Mouse (Mus musculus) 3134 (cell line): Measurements from ENCODE around the gene Rabl3.

Source experiments
- DNase-seq: peaks from one replicate; pipeline ENCODE4 v3.0.0-alpha.2; 2011; ENCODE audit warnings: low spot score; ENCODE audit not compliant: insufficient read length; ENCODE audit errors: extremely low read depth

The Rabl3 gene

DNA sequence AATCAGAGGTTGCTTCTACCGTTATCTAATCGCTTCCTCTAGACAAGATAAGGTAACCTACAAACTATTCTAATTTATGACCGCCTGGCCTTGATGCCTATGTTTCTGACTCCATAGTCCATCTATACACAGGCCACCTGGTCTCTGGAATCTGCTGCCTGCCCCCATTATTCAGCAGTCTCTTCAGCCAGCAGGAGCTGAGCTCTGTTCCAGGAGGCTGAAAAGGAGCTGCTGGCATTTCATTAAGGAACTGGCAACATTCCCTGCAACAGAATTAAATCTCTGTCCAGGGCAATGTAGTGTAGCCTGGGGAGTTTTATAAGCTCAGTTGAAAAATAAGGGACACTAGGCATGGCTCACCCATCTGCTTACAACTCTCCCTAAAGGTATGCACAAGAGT lies 51.2 kb downstream of the Rabl3 start:
- no peak for DNase-seq

DNA sequence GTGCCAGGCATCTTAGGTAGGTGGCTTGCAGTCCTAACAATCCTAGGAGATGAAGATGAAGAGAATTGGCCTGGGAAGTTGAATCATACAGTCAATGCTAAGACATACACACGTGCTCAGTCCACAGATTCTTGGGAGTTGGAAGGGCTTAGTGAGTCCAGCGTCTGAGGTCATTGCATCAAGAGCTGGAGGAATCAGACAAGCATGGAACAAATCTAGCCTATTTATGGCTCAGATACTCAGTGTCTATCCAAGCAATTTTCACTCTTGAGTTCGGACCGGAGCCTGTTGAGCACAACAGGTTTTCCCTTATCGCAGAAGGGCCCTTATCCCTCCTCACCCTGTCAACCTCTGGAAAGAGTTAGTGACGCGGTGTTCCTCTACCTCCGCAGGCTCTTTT lies 51.9 kb downstream of the Rabl3 start:
- DNase-seq = no peak

DNA sequence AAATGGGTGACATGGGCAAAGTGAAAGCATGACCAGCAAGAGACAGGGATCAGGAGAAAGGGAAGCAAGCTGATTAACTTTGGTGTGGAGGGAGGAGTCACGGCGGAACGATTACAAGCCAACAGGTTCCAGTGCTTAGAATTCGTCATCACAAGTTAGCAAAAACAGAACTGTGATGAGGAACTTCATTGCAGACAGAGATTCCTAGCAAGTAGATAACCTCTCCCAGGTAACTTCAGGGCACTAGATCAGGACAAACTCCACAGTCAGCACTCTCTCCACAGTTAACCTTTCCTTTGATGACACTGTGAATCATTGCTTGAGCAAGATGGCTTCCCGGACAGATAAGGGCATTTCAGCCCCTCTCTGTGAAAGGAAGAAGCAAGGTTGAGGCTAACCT lies 57.7 kb downstream of the Rabl3 start:
- no peak for DNase-seq

DNA sequence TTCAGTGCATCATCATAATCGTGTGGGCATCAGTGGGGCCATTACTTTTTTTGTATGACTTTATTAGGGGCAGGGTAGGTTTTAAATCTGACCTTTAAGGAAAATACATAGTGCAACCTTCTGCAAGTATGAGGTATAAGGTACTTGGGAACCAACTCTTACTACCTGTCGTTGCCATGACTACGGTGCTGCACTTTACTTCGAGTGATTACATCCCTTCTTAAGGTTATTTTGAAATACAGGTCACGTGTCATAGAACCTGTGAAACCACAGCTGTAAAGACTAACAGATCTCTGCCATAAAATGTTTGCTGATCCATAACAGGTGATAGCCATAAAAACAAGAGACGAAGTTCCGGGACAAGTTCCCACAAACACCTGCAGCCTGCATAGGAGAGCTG lies 58.8 kb downstream of the Rabl3 start:
- DNase-seq = no peak

DNA sequence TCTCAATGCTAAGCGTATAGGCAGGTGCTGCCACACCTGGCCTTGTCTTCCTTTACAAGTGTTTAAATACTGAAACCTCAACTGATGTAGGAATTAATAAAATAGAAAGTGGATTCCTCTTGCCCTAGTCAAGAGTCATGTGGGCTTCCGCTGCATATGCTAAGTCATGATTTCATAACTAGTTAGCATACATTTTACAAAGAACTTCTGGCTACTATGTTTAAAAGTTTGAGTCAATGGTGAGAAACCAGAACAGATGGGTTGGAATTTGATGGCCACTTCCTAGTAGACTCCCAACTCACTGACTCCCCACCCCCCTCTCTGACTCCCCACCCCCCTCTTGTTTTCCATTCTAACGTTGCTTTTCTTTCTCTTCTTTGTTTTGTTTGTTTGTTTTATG lies 59.6 kb downstream of the Rabl3 start:
- no peak for DNase-seq

DNA sequence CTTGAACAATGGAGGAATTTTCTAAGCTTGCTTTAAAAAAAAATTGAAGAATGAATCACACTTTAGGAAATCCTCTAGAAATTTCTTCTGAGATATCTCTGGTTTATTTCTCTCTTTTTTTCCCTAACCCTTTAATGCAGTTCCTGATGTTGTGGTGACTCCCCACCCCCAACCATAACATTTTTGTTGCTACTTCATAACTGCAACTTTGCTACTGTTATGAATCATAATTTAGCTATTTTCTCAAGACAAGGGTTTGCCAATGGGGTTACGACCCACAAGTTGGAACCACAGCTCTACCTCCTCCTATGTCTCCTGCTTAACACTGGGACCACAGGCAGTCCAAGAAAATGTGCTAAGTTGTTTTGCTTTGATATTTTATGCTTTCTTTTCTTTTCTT lies 63.7 kb downstream of the Rabl3 start:
- peak; percentile 36 for DNase-seq

DNA sequence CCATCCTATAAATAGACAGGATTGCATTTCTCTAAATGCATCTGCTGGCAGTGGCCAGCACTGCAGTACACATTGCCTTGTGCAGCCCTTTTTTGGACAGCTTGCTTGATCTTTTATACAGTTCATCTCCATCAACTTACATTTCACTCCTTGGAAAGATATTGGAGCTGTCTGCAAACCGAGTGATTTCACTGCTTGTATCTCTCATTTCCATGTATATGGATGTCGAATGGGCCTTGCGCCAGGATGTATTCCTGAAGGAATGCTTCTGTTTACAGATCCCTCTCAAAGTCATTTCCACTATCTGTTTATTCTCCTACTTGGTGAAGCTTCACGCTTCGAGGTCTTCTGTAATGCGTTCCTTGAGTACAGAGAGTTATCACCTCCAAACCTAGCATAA lies 64.6 kb downstream of the Rabl3 start:
- DNase-seq = no peak

DNA sequence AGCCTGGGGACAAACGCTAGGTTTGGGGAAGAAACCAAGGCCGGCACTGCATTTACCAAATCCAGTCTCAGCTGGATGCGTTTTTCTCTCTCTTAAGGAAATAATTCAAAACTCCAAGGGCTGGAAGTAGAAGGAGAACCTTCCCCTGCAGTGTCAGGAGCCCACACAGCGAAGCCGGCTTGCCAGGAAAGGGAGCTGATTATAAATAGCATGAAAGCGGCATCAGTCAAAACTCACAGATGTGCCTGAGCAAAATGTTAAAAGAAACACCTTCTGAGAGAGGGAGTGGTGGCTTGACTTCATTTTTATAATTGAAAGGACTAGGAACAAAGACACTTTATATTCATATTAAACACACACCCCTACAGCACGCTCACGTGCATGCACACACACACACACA lies 70.6 kb downstream of the Rabl3 start:
- DNase-seq = no peak

DNA sequence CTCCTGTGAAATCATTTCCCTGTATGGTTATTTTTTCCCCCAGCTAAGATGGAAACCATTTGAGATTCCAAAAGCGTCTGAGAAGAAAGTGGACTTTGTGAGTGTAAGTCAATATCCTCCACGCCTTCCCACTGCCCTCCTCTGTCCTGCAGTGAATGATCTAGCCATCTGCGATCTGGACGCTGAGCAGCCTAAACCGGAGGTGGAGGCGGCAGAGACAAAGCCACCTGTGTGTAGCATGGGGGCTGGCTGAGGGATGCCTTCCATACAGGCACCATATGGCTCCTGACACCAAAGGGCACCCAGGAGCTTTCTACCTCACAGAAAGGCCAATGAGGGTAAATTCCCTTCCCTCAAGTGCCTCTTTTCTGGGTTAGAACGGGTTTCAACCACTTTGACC lies 71.4 kb downstream of the Rabl3 start:
- DNase-seq = no peak

DNA sequence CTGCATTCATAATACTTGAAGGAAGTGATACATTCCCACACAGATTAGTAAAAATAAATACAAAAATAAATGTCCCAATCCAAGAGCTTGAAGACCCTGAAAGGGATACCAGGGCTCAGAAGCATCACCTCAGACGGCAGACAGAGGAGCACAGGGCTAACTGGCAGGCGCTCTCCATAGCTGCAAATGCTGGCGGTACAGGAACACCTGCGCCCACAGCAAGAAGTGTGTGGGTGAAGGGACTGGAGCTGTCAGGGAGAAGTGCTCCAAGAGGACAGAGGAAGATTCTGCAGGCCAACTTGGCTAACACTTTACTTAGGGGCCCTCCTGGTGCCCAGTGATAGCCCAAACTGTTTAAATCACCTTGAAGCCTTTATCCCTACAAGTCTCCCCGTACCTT lies 72.3 kb downstream of the Rabl3 start:
- DNase-seq = no peak

DNA sequence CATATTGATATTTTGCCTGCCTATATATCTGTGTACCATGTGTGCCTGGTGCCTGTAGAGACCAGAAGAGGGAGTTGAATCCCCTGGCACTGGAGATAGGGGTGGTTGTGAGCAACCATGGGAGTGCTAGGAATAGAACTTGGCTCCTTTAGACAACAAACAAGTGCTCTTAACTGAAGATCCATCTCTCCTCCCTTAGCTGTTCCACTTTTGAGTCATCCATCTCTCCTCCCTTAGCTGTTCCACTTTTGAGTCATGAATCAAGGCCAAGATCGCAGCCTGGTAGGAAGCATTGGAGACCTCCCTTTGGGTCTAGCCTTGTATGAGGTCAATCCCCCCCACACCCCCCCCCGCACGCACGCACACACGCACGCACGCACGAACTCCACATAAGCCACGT lies 74.9 kb downstream of the Rabl3 start:
- DNase-seq = no peak

DNA sequence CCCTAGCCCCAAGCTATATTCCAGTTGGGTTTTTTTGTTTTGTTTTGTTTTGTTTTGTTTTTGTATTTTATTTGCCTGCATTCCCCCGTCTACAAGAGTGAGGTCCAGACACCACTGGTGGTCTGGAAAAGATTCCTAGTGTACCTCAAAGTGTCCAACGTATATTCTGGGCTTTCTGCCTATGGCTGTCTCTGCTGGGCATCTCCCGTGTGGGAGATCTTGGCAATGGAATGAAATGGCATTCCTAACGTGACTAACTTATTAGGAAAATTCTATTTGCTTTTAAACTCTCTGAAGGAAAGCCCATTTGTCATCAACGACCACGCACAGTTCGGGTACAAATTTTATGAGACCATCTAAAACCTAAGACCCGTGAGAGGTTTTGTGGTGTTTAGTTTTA lies 75.7 kb downstream of the Rabl3 start:
- no peak for DNase-seq

DNA sequence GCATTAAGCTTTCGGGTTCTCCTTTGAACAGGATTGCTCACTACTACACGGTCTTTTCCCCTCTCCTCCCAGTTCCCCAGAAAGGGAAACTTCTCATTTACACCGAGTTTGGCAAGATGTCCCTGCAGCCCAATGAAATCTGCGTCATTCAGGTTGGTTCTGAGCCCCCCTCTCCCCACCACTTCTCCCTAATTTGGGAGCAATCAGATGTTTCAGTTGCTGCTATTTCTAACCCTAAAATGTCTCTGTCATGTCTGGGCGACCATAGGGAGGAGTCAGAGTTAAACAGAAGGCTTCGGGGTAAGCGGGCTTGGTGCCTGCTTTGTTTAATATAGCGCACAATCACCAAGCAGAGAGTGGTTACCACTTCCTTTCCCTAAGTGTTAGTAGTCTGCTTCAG lies 76.4 kb downstream of the Rabl3 start:
- DNase-seq = no peak

DNA sequence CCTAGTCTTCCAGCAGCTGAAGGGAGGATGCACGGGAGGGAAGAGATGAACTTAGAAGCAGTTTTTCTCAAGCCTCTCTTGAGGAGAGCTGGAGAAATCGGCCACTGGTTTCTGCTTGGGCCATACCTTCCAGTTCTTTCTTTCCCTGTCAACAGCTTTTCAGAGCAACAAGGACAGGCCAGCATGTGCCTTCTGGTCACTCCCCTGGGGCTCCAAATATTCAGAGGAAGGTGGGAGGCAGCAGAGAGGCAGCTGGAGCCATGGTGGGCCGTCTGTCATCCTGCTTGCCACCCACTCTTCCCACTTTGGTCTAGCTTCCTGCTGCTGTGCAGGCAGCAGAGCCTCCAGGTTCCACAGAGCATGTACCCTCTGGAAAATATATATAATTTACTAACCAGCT lies 78.0 kb downstream of the Rabl3 start:
- DNase-seq = no peak
